Mouse (Mus musculus): ENCODE data around the gene Stx6. TPM values are rescaled to one million over a fixed set of nuclear protein-coding genes. Genes with fewer than 3 reads are reported as not detected.

Gene Stx6
- polyA plus RNA-seq, 1 experiment from 2014 or later: 124 TPM

DNA sequence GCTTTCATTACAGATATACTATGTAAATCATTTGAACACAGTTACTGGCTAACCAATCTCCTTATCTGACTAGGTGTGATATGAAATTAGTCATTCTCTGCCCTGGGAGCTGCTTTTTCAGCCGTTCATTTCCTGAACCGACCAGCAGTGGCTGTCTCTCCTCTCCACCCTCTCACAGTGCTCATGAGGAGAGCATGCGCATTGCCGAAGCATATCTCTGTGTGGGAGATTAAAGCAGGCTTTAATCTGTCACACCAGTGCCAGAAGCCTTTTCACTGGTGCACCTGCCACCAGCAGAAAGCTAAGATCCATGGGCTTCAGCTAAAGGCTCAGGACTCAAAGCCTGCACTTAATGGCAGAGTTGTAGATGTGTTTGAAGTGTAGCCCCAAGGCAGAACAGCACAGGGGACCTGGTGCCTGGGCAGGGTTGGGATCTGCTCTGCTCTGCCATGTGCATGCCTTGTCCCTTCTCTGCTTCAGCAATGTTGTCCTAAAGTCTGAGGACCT lies 42.9 kb downstream of the Stx6 start:
- DNase-seq: peak; percentile 74

DNA sequence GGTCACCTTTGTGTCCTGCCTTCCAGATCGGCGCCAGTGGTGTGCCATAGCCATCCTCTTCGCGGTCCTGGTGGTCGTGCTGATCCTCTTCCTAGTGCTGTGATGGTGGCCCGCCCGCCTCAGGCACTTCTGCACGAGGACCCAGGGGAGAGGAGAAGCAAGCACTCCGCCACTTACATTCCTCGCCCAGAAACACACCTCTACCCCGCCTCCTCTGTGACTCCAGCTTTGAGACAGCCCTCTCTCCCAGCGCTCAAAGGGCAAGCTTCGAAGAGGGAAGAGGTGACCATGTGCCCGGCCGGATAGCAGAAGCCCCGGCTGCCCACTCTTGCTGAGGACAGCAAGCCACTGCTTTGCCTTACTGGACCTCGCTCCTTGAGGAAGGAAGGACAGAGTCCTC lies 43.4 kb downstream of the Stx6 start:
- Histone ChIP-seq H3K27me3 (ENCODE audit: control insufficient read depth, insufficient read depth, low read length) (no peaks in the 10 kb centered on the region), H3K9ac (replicated peaks; ENCODE audit: low read length) (no peak overlapping the region), H3K4me2 (ENCODE audit: low read length) (no peak overlapping the region), H3K4me1 (ENCODE audit: control insufficient read depth, insufficient read depth, low read length) (peaks cover 50% of the 10 kb centered on the region), H3K4me3 (replicated peaks; ENCODE audit: low read depth, low read length) (no peak overlapping the region), H3K36me3 (ENCODE audit: control insufficient read depth, insufficient read depth, low read length) (peaks cover 36% of the 10 kb centered on the region), H3K9me3 (ENCODE audit: control insufficient read depth, low read length) (no peaks in the 10 kb centered on the region), H3K27ac (replicated peaks; ENCODE audit: low read depth, low read length) (peak overlapping the region; percentile 61)
- 86% methylated on average over 17 of the region's 17 CpGs for WGBS
- DNase-seq (no peak), ATAC-seq (ENCODE audit: low FRiP score, low TSS enrichment) (0 out of 2 replicates have a peak, but pooled peaks have one; percentile 31)

More for the DNA sequence above, 42.9 kb downstream of the Stx6 start:
- no peak overlapping the region for H3K4me2 ChIP-seq (ENCODE audit: low read length)
- H3K9me3 ChIP-seq (ENCODE audit: control insufficient read depth, low read length): no peaks in the 10 kb centered on the region
- WGBS: 34% methylated on average over 4 of the region's 4 CpGs
- peaks cover 50% of the 10 kb centered on the region for H3K4me1 ChIP-seq (ENCODE audit: control insufficient read depth, insufficient read depth, low read length)
- ATAC-seq (ENCODE audit: low FRiP score, low TSS enrichment): peak; percentile 42; the same call in 1 of the 2 replicates
- H3K36me3 ChIP-seq (ENCODE audit: control insufficient read depth, insufficient read depth, low read length): peaks cover 35% of the 10 kb centered on the region
- no peak overlapping the region for H3K9ac ChIP-seq (replicated peaks; ENCODE audit: low read length)
- peak overlapping the region; percentile 66 for H3K27ac ChIP-seq (replicated peaks; ENCODE audit: low read depth, low read length)
- H3K27me3 ChIP-seq (ENCODE audit: control insufficient read depth, insufficient read depth, low read length): no peaks in the 10 kb centered on the region
- H3K4me3 ChIP-seq (replicated peaks; ENCODE audit: low read depth, low read length): no peak overlapping the region

DNA sequence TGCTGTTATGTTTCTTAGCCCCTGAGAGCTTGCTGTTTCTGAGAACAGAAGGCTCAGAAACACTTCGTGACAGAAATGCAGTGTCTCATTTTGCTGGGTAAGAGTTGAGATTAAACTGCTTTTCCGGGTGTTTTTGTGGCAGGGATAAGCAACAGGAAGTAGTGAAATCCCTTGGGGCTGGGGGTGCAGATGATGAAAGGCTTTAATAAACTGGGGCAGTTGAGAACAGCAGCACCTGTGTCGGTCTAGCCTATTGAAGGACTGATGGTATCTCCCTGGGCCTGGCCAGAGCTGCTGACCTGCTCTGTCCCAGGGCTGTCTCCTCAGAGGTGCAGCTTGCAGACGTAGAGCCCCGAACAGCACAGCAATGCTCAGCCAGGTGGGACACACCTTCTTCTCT lies 44.0 kb downstream of the Stx6 start:
- H3K27ac ChIP-seq (replicated peaks; ENCODE audit: low read depth, low read length): no peak overlapping the region; the same call in 1 of the 2 replicates
- no peaks in the 10 kb centered on the region for H3K9me3 ChIP-seq (ENCODE audit: control insufficient read depth, low read length)
- no peak for ATAC-seq (ENCODE audit: low FRiP score, low TSS enrichment)
- H3K4me2 ChIP-seq (ENCODE audit: low read length): no peak overlapping the region
- no peak overlapping the region for H3K4me3 ChIP-seq (replicated peaks; ENCODE audit: low read depth, low read length)
- H3K4me1 ChIP-seq (ENCODE audit: control insufficient read depth, insufficient read depth, low read length): peaks cover 50% of the 10 kb centered on the region
- no peak overlapping the region for H3K9ac ChIP-seq (replicated peaks; ENCODE audit: low read length)
- peaks cover 37% of the 10 kb centered on the region for H3K36me3 ChIP-seq (ENCODE audit: control insufficient read depth, insufficient read depth, low read length)
- DNase-seq: no peak
- WGBS: 85% methylated on average over 5 of the region's 5 CpGs
- H3K27me3 ChIP-seq (ENCODE audit: control insufficient read depth, insufficient read depth, low read length): no peaks in the 10 kb centered on the region

DNA sequence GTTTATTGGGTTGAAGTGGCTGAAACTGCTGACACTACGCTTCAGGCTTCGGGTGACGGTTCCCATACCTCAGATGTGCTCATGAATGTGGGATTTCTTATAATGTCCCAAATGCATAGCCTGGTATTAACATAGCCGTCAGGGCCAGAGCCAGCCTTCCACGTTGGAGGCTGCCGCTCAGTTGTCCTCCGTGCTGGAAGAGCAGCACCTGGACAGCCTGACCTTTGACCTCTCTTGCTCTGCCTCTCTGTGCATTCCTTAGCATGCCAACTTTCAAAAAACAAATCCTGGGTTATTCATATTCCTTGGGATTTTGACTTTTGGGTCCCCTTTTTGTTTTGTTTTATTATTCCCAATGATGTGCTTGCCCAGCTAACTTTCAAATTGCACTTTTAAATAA lies 44.6 kb downstream of the Stx6 start:
- DNase-seq: no peak
- 73% methylated on average over 7 of the region's 7 CpGs for WGBS
- Histone ChIP-seq H3K9ac (replicated peaks; ENCODE audit: low read length) (no peak overlapping the region), H3K4me2 (ENCODE audit: low read length) (no peak overlapping the region), H3K27ac (replicated peaks; ENCODE audit: low read depth, low read length) (no peak overlapping the region), H3K4me3 (replicated peaks; ENCODE audit: low read depth, low read length) (no peak overlapping the region), H3K27me3 (ENCODE audit: control insufficient read depth, insufficient read depth, low read length) (no peaks in the 10 kb centered on the region), H3K9me3 (ENCODE audit: control insufficient read depth, low read length) (no peaks in the 10 kb centered on the region), H3K4me1 (ENCODE audit: control insufficient read depth, insufficient read depth, low read length) (peaks cover 50% of the 10 kb centered on the region), H3K36me3 (ENCODE audit: control insufficient read depth, insufficient read depth, low read length) (peaks cover 40% of the 10 kb centered on the region)
- no peak for ATAC-seq (ENCODE audit: low FRiP score, low TSS enrichment)

DNA sequence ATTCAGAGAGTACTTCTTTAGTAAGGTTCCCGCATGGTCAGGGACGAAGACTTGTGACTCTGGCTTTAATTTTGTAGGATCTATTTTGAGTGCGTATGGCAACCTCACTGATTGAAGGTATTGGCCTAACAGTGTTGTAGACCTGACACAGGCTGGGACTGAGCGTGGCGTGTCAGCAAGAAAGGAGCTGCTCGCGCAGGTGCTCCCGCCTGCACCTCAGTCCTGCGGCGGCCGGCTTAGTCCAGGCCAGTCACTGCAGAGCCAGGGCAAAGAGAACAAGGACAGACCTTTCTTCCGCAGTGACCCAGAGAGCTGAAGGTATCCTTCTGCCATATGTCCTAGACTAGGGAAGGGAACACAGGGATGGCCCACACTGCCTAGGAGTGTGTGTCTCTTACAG lies 45.4 kb downstream of the Stx6 start:
- H3K27me3 ChIP-seq (ENCODE audit: control insufficient read depth, insufficient read depth, low read length): no peaks in the 10 kb centered on the region
- DNase-seq (no peak), ATAC-seq (ENCODE audit: low FRiP score, low TSS enrichment) (0 out of 2 replicates have a peak, but pooled peaks have one; percentile 18)
- 76% methylated on average over 12 of the region's 12 CpGs for WGBS
- H3K4me3 ChIP-seq (replicated peaks; ENCODE audit: low read depth, low read length): no peak overlapping the region
- H3K27ac ChIP-seq (replicated peaks; ENCODE audit: low read depth, low read length): peak overlapping the region; percentile 61
- H3K4me2 ChIP-seq (ENCODE audit: low read length): no peak overlapping the region
- H3K9ac ChIP-seq (replicated peaks; ENCODE audit: low read length): no peak overlapping the region
- H3K4me1 ChIP-seq (ENCODE audit: control insufficient read depth, insufficient read depth, low read length): peaks cover 50% of the 10 kb centered on the region
- peaks cover 40% of the 10 kb centered on the region for H3K36me3 ChIP-seq (ENCODE audit: control insufficient read depth, insufficient read depth, low read length)
- H3K9me3 ChIP-seq (ENCODE audit: control insufficient read depth, low read length): no peaks in the 10 kb centered on the region

DNA sequence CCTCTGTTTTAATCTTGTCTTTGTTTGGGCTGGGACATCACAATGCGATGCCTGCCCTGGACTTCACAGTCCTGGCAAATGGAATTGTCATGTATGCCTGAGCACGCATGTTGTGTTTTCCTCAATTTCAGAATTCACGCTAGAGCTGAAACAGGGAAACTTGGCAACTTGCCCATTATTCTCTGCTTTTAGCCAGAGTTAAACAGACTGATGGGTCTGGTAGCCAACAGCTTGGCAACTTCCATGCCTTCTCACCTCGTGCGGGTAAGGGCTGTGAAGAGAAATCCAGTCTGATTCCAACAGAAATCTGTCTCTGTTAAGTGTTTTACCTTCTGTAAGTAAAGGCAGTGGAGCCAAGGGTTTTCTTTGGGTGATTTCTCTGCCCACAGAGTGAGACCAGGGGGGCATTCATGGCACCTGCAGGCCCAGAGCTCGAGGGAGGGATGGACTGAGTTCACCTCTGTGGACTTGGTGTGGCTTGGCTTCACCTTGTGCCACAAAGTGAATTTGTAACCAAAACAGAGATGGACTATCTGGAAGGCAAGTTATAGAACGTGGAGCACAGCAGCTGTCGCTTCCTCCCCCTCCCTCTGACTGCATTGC lies 46.1 kb downstream of the Stx6 start:
- no peaks in the 10 kb centered on the region for H3K27me3 ChIP-seq (ENCODE audit: control insufficient read depth, insufficient read depth, low read length)
- peaks cover 50% of the 10 kb centered on the region for H3K4me1 ChIP-seq (ENCODE audit: control insufficient read depth, insufficient read depth, low read length)
- ATAC-seq (ENCODE audit: low FRiP score, low TSS enrichment): no peak
- DNase-seq: peak; percentile 84
- H3K4me2 ChIP-seq (ENCODE audit: low read length): no peak overlapping the region
- peak overlapping the region; percentile 61; the same call in 1 of the 2 replicates for H3K27ac ChIP-seq (replicated peaks; ENCODE audit: low read depth, low read length)
- peaks cover 40% of the 10 kb centered on the region for H3K36me3 ChIP-seq (ENCODE audit: control insufficient read depth, insufficient read depth, low read length)
- H3K4me3 ChIP-seq (replicated peaks; ENCODE audit: low read depth, low read length): no peak overlapping the region
- 53% methylated on average over 8 of the region's 8 CpGs for WGBS
- no peaks in the 10 kb centered on the region for H3K9me3 ChIP-seq (ENCODE audit: control insufficient read depth, low read length)
- no peak overlapping the region for H3K9ac ChIP-seq (replicated peaks; ENCODE audit: low read length)

DNA sequence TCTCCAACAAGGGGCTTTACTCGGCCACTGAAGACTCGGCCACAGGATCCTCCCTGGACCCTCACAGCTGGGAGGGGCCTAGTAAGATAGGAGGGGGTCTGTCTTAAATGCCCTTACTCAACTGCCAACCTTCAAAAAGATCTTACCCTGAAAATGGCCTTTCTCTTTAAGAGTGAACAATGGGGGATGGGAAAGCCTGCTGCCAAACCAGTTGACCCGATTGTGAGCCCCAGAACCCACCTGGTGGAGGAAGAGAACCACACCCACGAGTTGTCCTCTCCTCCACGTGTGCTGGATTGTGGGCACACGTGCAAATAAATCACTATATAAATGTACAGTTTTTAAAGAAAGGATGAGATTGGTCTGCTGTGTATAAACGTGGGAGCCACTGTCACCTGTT lies 46.8 kb downstream of the Stx6 start:
- no peak overlapping the region; the same call in 1 of the 2 replicates for H3K9ac ChIP-seq (replicated peaks; ENCODE audit: low read length)
- no peaks in the 10 kb centered on the region for H3K9me3 ChIP-seq (ENCODE audit: control insufficient read depth, low read length)
- H3K27ac ChIP-seq (replicated peaks; ENCODE audit: low read depth, low read length): 0 out of 2 replicates have a peak overlapping the region, but pooled peaks have one; percentile 52
- H3K4me3 ChIP-seq (replicated peaks; ENCODE audit: low read depth, low read length): no peak overlapping the region
- peaks cover 50% of the 10 kb centered on the region for H3K4me1 ChIP-seq (ENCODE audit: control insufficient read depth, insufficient read depth, low read length)
- no peaks in the 10 kb centered on the region for H3K27me3 ChIP-seq (ENCODE audit: control insufficient read depth, insufficient read depth, low read length)
- no peak for ATAC-seq (ENCODE audit: low FRiP score, low TSS enrichment)
- H3K36me3 ChIP-seq (ENCODE audit: control insufficient read depth, insufficient read depth, low read length): peaks cover 38% of the 10 kb centered on the region
- no peak for DNase-seq
- 68% methylated on average over 7 of the region's 7 CpGs for WGBS
- H3K4me2 ChIP-seq (ENCODE audit: low read length): no peak overlapping the region

DNA sequence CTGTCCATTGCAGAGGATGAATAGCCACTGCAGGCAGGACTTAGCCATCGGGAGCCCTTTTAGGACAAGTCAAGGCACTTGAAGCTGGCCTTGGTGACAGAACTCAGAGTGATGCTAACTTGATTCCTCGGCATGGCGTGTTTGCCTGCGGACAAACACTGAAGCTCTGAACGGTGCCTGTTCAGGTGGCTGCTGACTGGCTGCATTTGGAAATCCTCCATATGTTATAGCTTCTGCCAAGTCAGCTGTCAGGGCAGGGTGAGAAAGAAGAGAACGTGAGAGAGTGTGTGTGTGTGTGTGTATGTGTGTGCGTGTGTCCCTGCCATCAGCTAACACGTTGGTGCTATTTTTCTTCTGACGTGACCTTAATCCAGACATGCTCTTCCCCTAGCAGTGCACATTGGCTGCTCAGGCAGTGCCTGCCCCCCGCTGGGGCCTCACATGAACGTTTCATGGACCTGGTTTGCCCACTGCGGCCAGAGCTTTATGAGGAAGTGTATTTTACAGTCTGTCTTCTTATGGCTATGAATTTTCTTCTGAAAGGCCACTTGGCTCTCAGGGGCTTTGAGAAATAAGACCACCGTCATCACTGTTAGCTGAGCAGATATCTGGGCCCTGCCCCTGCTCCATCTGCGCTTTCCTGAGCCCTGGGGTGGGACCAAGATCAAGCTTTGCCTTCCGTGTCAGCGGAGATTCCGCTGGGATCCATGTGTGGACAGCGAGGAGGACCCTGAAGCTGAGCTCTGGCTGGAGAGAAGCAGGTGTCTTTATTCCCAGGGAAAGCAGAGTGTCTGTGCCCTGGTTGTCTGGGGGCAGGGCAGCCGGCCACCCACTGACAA lies 47.5 kb downstream of the Stx6 start:
- H3K4me1 ChIP-seq (ENCODE audit: control insufficient read depth, insufficient read depth, low read length): peaks cover 43% of the 10 kb centered on the region
- DNase-seq (no peak), ATAC-seq (ENCODE audit: low FRiP score, low TSS enrichment) (no peak)
- H3K9me3 ChIP-seq (ENCODE audit: control insufficient read depth, low read length): no peaks in the 10 kb centered on the region
- peak overlapping the region; percentile 52; the same call in 1 of the 2 replicates for H3K27ac ChIP-seq (replicated peaks; ENCODE audit: low read depth, low read length)
- WGBS: 70% methylated on average over 19 of the region's 19 CpGs
- H3K4me3 ChIP-seq (replicated peaks; ENCODE audit: low read depth, low read length): no peak overlapping the region
- H3K27me3 ChIP-seq (ENCODE audit: control insufficient read depth, insufficient read depth, low read length): no peaks in the 10 kb centered on the region
- peaks cover 31% of the 10 kb centered on the region for H3K36me3 ChIP-seq (ENCODE audit: control insufficient read depth, insufficient read depth, low read length)
- H3K9ac ChIP-seq (replicated peaks; ENCODE audit: low read length): no peak overlapping the region; the same call in 1 of the 2 replicates
- no peak overlapping the region for H3K4me2 ChIP-seq (ENCODE audit: low read length)

All from midbrain, embryonic 14.5 days (tissue).